Mouse (Mus musculus) erythroblast, embryonic 14.5 days (primary cell): Measurements from ENCODE around the gene Bpgm. TPM values are rescaled to one million over a fixed set of nuclear protein-coding genes. Genes with fewer than 3 reads are reported as not detected.

Experiments
- H3K27me3 ChIP-seq: 2 replicates; pipeline ENCODE4 v1.6.1; 2012; ENCODE audit warnings: inconsistent platforms; ENCODE audit not compliant: control insufficient read depth
- H3K36me3 ChIP-seq: 2 replicates; pipeline ENCODE4 v1.6.1; 2012; ENCODE audit warnings: mild to moderate bottlenecking, inconsistent platforms; ENCODE audit not compliant: control insufficient read depth
- H3K4me1 ChIP-seq: 2 replicates; pipeline ENCODE4 v1.6.1; 2012; ENCODE audit warnings: inconsistent platforms; ENCODE audit not compliant: control insufficient read depth
- H3K4me3 ChIP-seq: replicated peaks from 2 replicates; pipeline ENCODE3; 2012; ENCODE audit warnings: moderate library complexity, mild to moderate bottlenecking, inconsistent platforms
- H3K9me3 ChIP-seq: 2 replicates; pipeline ENCODE4 v1.6.1; 2012; ENCODE audit warnings: low read length, inconsistent platforms, mixed read lengths; ENCODE audit not compliant: control insufficient read depth
- GATA1 ChIP-seq: IDR thresholded peaks from 2 replicates; pipeline ENCODE4 v1.6.1; 2012; ENCODE audit warnings: low read length, inconsistent platforms, mixed read lengths
- TAL1 ChIP-seq: IDR thresholded peaks from 3 replicates; pipeline ENCODE4 v1.6.1; 2012; ENCODE audit warnings: low read length, inconsistent platforms, mixed read lengths
- polyA plus RNA-seq: library from polyadenylated mRNA; stranded (reverse); fragments of >175 nt; gene quantifications from 2 replicates; pipeline ENCODE4 v1.2.3, GENCODE M21; 2012

Gene Bpgm
- polyA plus RNA-seq, 1 experiment, result 17.4 TPM

DNA sequence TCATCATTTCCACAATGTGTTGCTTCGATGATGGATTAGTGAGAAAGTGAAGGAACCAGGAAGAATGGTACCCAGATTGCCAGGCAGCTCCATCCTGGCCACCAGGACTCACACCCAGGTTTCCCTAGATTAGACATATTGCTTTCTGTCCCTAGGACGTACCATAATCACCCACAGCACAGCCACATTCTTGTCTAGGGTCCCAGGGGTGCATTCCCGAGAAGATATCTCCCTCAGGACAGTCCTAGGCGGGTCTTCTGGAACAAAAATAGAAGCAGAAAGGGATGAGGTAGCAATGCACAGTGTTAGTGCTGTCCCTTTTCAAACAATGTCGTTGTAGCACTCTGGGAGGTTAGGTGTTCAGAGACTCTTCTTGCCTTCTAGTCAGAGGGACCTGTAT is 57.9 kb downstream of the Bpgm start:
- no peaks in the 10 kb centered on the region for H3K9me3 ChIP-seq
- peaks cover 28% of the 10 kb centered on the region for H3K27me3 ChIP-seq
- peaks cover 2% of the 10 kb centered on the region for H3K4me1 ChIP-seq
- no peaks in the 10 kb centered on the region for H3K36me3 ChIP-seq
- no peak overlapping the region for H3K4me3 ChIP-seq
- TF ChIP-seq GATA1, result no peak
- no peak for TF ChIP-seq TAL1

DNA sequence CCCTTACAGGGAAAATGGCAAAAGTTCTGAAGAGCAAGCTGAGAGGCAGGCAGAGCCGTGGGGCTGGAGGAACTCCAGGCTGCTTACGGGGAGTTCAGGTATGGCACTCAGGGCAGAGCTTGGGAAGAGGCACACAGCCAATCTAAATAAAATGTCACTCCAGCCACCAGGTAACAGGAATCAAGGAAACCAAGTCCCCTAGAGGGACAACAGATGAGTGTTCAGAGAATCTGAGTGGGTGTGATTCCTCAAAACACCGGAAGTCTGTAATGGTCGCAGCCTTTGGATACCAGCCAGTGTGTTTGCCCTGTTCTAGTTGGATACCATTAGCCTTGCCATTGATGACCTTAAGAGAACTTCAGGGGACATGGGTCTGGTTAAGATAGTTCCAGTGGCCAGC is 66.9 kb downstream of the Bpgm start:
- Histone ChIP-seq H3K36me3 (no peaks in the 10 kb centered on the region), H3K4me1 (no peaks in the 10 kb centered on the region), H3K27me3 (peaks cover 10% of the 10 kb centered on the region), H3K4me3 (no peak overlapping the region), H3K9me3 (no peaks in the 10 kb centered on the region)
- TF ChIP-seq GATA1 (no peak), TAL1 (no peak)

DNA sequence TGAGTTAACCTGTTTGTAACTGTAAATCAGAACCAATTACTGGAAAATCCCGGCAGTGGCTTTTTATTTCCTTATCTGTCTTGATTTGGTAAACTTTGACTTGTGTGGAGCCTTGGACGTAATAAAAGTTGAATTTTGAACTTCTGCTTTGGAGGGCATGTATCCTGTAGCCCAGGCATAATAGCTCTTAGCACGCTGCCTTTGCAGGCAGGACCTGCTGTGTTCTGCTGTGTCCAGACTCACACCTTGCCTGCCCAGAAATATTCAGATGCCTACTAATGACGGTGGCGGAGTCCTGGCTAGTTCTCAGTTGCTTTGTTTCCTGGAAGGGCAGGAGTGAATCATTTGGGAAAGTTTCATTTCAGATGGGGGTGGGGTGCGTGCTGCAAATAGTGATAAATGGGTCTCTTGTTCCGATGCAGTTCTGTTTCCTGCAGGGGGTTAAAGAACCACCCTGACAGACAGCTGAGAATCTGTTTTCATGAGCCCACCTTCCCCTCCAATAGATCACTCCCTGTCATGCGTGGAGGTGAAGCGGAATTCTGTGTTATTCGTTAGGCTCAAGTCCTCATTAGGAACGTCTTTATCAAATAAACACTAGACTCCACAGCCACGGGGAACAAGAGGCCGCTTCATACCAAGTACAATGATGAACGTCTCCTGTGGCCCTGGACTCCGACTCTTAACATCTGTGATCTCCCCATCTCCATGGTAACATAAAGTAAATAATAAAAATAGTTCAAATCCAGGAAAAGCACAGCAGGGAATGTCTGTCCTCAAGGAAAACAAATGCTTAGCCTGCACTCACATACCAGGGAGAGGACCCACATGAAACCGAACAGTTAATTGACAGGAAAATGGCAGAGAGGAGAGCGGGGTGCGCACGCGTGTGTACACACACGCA is 67.5 kb downstream of the Bpgm start:
- no peak for TF ChIP-seq GATA1
- TF ChIP-seq TAL1, result no peak
- Histone ChIP-seq H3K36me3 (no peaks in the 10 kb centered on the region), H3K4me1 (no peaks in the 10 kb centered on the region), H3K27me3 (peaks cover 10% of the 10 kb centered on the region), H3K9me3 (no peaks in the 10 kb centered on the region), H3K4me3 (no peak overlapping the region)

DNA sequence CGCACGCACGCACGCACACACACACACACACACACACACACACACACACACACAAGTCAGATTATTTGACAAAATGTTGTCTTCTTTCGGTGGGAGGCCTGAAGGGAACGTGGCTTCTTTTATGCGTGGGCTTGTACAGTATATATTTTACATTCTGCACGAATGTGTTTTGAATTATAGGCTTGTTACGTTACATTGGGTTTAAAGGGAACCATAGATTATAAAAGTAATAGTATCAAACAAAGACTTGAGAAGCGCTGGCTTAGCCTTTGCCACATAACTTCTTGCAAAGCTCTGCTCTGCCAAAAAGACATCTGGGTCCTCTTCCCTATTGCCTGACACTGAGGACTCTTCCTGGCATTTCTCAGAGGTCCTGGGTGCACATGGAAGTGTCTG is 68.2 kb downstream of the Bpgm start:
- H3K9me3 ChIP-seq, result no peaks in the 10 kb centered on the region
- H3K27me3 ChIP-seq, result peaks cover 10% of the 10 kb centered on the region
- no peak for TF ChIP-seq TAL1
- no peak for TF ChIP-seq GATA1
- no peaks in the 10 kb centered on the region for H3K36me3 ChIP-seq
- H3K4me3 ChIP-seq, result no peak overlapping the region
- no peaks in the 10 kb centered on the region; the same call in 1 of the 2 replicates for H3K4me1 ChIP-seq

DNA sequence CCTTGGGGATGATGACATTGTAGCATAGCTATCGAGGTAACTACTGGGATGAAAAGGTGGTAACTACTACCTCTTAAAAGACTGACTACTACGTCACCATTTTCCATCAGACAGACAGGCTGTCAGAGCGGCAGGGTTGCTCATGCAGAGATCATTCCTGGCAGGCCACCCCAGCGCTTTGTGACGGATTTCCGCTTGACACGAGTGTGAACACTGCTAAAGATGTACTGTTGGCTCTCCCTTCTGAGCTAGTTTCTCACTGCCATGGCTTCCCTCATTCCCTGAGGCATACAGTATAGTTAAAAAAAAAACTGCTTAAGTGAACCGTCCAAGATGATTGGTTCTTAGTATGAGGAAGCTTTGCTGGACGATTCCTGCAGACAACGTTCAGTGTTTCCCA is 69.3 kb downstream of the Bpgm start:
- no peak overlapping the region for H3K4me3 ChIP-seq
- no peaks in the 10 kb centered on the region for H3K9me3 ChIP-seq
- TF ChIP-seq GATA1, result no peak
- no peak for TF ChIP-seq TAL1
- H3K27me3 ChIP-seq, result peaks cover 7% of the 10 kb centered on the region
- H3K4me1 ChIP-seq, result no peaks in the 10 kb centered on the region; the same call in 1 of the 2 replicates
- no peaks in the 10 kb centered on the region for H3K36me3 ChIP-seq

DNA sequence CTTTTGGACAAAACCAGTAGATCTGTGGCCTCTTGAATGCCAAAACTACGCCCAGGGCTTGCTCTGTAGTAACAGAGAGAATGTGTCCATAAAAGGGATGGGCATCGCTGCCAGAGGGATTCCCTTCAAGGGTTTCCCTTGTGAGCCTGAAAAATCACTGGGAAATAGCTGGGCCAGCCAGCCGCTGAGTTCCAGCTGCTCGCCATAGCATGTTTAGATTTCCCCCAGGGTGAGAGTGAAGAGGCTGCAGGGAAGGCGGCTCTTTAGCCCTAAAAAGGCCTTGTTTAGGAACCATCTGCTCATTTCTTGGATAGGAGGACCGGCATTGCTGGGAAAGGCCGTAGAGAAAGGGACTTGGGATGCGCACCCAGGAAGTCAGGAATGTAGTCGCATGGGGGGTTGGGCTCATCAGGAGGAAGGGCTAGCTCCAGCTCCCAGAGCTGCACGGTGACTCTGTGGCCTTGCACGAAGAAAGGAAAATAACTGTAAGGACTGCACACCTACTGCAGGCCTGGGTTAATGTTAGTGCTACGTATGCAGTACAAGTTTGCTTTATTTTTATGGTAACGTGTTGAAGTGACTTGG is 72.5 kb downstream of the Bpgm start:
- Histone ChIP-seq H3K4me1 (no peaks in the 10 kb centered on the region; the same call in 1 of the 2 replicates), H3K27me3 (peaks cover 3% of the 10 kb centered on the region; the same call in 1 of the 2 replicates), H3K36me3 (no peaks in the 10 kb centered on the region), H3K4me3 (no peak overlapping the region), H3K9me3 (no peaks in the 10 kb centered on the region)
- TF ChIP-seq TAL1 (no peak), GATA1 (no peak)

- peaks cover 3% of the 10 kb centered on the region; the same call in 1 of the 2 replicates for H3K27me3 ChIP-seq
- no peaks in the 10 kb centered on the region for H3K36me3 ChIP-seq
- TF ChIP-seq TAL1 (no peak), GATA1 (no peak)
- no peaks in the 10 kb centered on the region; the same call in 1 of the 2 replicates for H3K4me1 ChIP-seq
- no peak overlapping the region for H3K4me3 ChIP-seq
- no peaks in the 10 kb centered on the region for H3K9me3 ChIP-seq
These were observed 73.0 kb downstream of the Bpgm start for GRCm38 (mm10) chr6:34549017-34549416.

- Histone ChIP-seq H3K27me3 (no peaks in the 10 kb centered on the region), H3K9me3 (no peaks in the 10 kb centered on the region), H3K4me3 (no peak overlapping the region), H3K36me3 (no peaks in the 10 kb centered on the region), H3K4me1 (no peaks in the 10 kb centered on the region; the same call in 1 of the 2 replicates)
- no peak for TF ChIP-seq GATA1
- no peak for TF ChIP-seq TAL1
These were observed 76.6 kb downstream of the Bpgm start for GRCm38 (mm10) chr6:34552489-34553157.
